Mouse (Mus musculus): ENCODE data around the gene Gpr180.

DNA sequence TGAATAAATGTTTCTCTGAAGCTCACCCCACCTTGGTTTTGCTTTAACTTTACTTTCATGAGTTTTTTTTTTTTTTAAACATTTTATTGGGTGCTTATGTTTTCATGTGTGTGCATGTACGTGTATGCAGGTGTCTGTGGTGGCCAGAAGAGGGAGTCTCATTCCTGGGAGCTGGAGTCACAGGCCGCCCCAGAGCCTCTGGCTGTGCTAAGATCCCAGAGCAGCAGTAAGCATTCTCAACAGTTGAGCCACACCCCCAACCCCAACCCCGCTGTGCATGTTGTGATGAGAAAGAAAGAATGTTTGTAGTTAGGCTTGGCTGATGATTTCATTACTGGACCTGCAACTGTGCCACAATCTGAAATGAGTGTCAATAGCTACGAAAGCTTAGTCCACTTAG is 31.8 kb downstream of the Gpr180 start:
- TF ChIP-seq CTCF (IDR thresholded peaks at IDR 0.05; ENCODE audit: low read depth, low read length) = no peak
- no peak for TF ChIP-seq GATA1 (IDR thresholded peaks at IDR 0.05; ENCODE audit: borderline replicate concordance, low read length)
